Mouse (Mus musculus) ovary, adult 18-20 months (tissue): ENCODE measurements around the gene Rhox4a2.
"Not testable (repeated sequence)": the region's sequence is repeated elsewhere in the genome, so short reads cannot be mapped to it uniquely, and the experiment has no call there.

ENCODE experiments used
- DNase-seq: peaks from one replicate; pipeline ENCODE4 v3.0.0; 2022; ENCODE audit warnings: low spot score, mixed read lengths

Rhox4a2 gene

GRCm38 (mm10) chrX:37390548-37390947, at the start of gene Rhox4a2:
Gene Rhox4a2 (plus strand): TSS chrX:37390848.
- DNase-seq, result not testable (repeated sequence)

DNA sequence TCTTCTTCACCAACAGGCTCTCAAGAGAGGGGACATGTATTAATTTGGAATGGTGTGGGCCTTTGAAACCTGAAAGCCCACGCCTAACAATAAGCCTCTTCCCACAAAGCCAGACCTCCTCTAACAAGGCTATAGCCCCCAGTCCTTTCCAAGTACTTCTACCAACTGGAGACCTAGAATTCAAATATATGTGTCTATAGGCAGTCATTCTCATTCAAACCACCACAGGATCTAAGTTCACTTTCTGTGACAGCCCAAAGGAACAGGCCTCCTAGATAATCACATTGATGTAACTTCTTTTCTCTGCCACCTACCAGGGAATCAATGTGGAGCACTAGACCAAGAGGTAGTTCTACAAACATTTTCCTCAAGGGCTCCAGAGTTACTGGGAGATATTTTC, 10.9 kb upstream of the Rhox4a2 start, which contains the start of gene Rhox3a2:
Gene Rhox3a2, plus strand, starts transcription at position 301 of the 400 bp plus-strand sequence.
- not testable (repeated sequence) for DNase-seq

- not testable (repeated sequence) for DNase-seq
These were observed 21.1 kb downstream of the Rhox4a2 start, which contains the start of gene Rhox2b for GRCm38 (mm10) chrX:37411767-37412166. Gene Rhox2b (plus strand): TSS chrX:37412067.

DNA sequence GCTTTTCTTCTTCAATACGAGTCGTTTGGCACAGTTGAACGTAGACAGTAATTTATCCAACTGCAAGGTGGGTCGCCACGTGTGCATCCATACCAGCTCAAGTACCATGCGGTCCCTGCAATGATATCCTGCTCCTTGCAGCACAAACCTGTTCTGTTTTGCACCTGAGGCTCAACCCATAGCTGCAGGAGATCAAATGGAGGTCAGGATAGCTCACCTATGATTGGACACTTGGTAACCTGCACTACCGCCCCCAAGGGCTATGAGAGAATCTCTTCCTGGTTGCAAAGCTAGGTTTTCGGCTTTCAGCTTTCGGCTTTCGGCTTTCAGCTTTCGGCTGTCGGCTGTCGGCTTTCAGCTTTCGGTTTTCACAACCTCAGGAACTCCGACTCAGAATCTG, 41.5 kb downstream of the Rhox4a2 start, which contains the start of gene Rhox4b:
Gene Rhox4b, plus strand, starts transcription at position 301 of the 400 bp plus-strand sequence.
- not testable (repeated sequence) for DNase-seq
